Mouse (Mus musculus) liver, postnatal 0 days (tissue): Measurements from ENCODE around the gene Ccr8. TPM values are rescaled to one million over a fixed set of nuclear protein-coding genes. Genes with fewer than 3 reads are reported as not detected.

Experiments
- ATAC-seq: fragments of 200-750 bp; cut with Nextera tagmentation; 2 replicates; pipeline ENCODE4 v1.8.0; 2017; ENCODE audit warnings: mild to moderate bottlenecking, moderate library complexity
- DNase-seq: peaks from one replicate; pipeline ENCODE4 v3.0.0-alpha.2; 2016
- H3K27ac ChIP-seq: fragments of 300-500 bp; sonication (generic); 2 replicates; pipeline ENCODE4 v1.5.1; 2014; ENCODE audit warnings: antibody characterized with exemption, moderate library complexity, mild to moderate bottlenecking, low read depth
- H3K27me3 ChIP-seq: fragments of 300-500 bp; sonication (generic); 2 replicates; pipeline ENCODE4 v1.6.1; 2014; ENCODE audit warnings: low read length, control low read depth, mixed read lengths; ENCODE audit not compliant: insufficient read depth
- H3K36me3 ChIP-seq: fragments of 300-500 bp; sonication (generic); replicated peaks from 2 replicates; pipeline ENCODE4 v1.6.1; 2014; ENCODE audit warnings: mild to moderate bottlenecking, control low read depth, low read length, moderate library complexity, mixed read lengths; ENCODE audit not compliant: insufficient read depth
- H3K4me1 ChIP-seq: fragments of 300-500 bp; sonication (generic); 2 replicates; pipeline ENCODE4 v1.6.1; 2014; ENCODE audit warnings: antibody characterized with exemption, mild to moderate bottlenecking, control low read depth; ENCODE audit not compliant: insufficient read depth
- H3K4me2 ChIP-seq: fragments of 300-500 bp; sonication (generic); 2 replicates; pipeline ENCODE4 v1.6.1; 2014; ENCODE audit warnings: low read depth, mild to moderate bottlenecking, low read length, moderate library complexity, mixed read lengths
- H3K4me3 ChIP-seq: fragments of 300-500 bp; sonication (generic); 2 replicates; pipeline ENCODE4 v1.5.1; 2014; ENCODE audit warnings: low read depth, low read length
- H3K9ac ChIP-seq: fragments of 300-500 bp; sonication (generic); replicated peaks from 2 replicates; pipeline ENCODE4 v1.6.1; 2014; ENCODE audit warnings: mild to moderate bottlenecking, moderate library complexity
- H3K9me3 ChIP-seq: fragments of 300-500 bp; sonication (generic); 2 replicates; pipeline ENCODE4 v1.6.1; 2016; ENCODE audit warnings: mild to moderate bottlenecking, control low read depth, low read length, mixed read lengths
- CTCF ChIP-seq: sonication (generic); IDR thresholded peaks from 2 replicates; pipeline ENCODE4 v1.5.1; 2016; ENCODE audit warnings: antibody characterized with exemption, low read depth
- EP300 ChIP-seq: IDR thresholded peaks from 2 replicates; pipeline ENCODE4 v1.6.1; 2016; ENCODE audit warnings: antibody characterized with exemption, low read depth, mild to moderate bottlenecking
- WGBS: fragments of 180-500 bp; shearing (Covaris S2); extraction: QIAGEN DNeasy Blood & Tissue Kit; methylation state at CpG from one replicate; pipeline ENCODE4 v1.1.7; 2014; ENCODE audit not compliant: insufficient replicate concordance; 5-methylcytosine and 5-hydroxymethylcytosine counted together
- polyA plus RNA-seq: library from polyadenylated mRNA; unstranded; fragments of >200 nt; fragmentation: Nextera tagmentation; extraction: Ambion mirVana; gene quantifications from 2 replicates; pipeline ENCODE4 v1.2.1, GENCODE M21; 2015

The Ccr8 gene
- not detected in 2 replicates for polyA plus RNA-seq

DNA sequence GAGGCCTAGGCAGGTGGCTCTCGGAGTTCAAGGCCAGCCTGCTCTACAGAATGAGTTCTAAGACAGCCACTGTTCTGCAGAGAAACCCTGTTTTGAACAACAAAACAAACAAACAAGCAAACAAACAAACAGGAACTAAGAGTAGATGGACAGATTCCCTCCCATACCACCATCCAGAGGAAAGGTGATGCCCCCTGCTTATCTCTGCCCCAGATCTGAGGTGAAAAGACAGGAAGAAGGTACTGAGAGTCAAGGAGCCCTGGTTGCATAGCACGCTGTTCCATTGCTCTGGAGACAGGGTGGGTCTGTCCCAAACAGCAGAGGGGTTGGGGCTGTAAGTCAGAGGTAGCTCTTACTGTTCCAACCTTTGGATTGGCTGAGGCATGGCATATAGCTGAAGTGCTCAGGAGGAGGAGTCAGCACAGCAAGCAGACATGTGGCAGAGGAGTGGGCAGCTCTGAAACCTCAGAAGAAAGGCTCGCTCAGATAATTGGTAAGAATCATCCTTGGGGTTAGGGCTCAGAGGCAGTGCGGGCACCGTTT, at the start of gene Ccr8:
TSS of gene Ccr8 (plus strand) at position 419 of the 543 bp plus-strand sequence.
- H3K9me3 ChIP-seq = no peaks in the 10 kb centered on the region
- no peak within 1 kb of the TSS for H3K27ac ChIP-seq
- H3K4me3 ChIP-seq = no peak within 1 kb of the TSS
- WGBS = 72% methylated on average over 5 of the region's 5 CpGs
- no peaks in the 10 kb centered on the region for H3K27me3 ChIP-seq
- no peak within 1 kb of the TSS for H3K9ac ChIP-seq
- H3K4me1 ChIP-seq = no peaks in the 10 kb centered on the region
- no peak for DNase-seq
- no peak for ATAC-seq
- no peak within 1 kb of the TSS for H3K4me2 ChIP-seq
- no peaks in the 10 kb centered on the region for H3K36me3 ChIP-seq
- TF ChIP-seq EP300 (no peak), CTCF (no peak)

- 48% methylated on average over 7 of the region's 7 CpGs for WGBS
- H3K4me3 ChIP-seq = no peak overlapping the region
- H3K27ac ChIP-seq = no peak overlapping the region
- H3K4me2 ChIP-seq = no peak overlapping the region
- no peaks in the 10 kb centered on the region for H3K36me3 ChIP-seq
- DNase-seq (no peak), ATAC-seq (0 out of 2 replicates have a peak, but pooled peaks have one; percentile 12)
- no peak overlapping the region for H3K9ac ChIP-seq
- H3K27me3 ChIP-seq = no peaks in the 10 kb centered on the region
- peaks cover 14% of the 10 kb centered on the region for H3K4me1 ChIP-seq
- TF ChIP-seq CTCF (no peak), EP300 (no peak)
- H3K9me3 ChIP-seq = no peaks in the 10 kb centered on the region
Observed at GRCm38 (mm10) chr9:120043115-120043514, 48.8 kb upstream of the Ccr8 start.

DNA sequence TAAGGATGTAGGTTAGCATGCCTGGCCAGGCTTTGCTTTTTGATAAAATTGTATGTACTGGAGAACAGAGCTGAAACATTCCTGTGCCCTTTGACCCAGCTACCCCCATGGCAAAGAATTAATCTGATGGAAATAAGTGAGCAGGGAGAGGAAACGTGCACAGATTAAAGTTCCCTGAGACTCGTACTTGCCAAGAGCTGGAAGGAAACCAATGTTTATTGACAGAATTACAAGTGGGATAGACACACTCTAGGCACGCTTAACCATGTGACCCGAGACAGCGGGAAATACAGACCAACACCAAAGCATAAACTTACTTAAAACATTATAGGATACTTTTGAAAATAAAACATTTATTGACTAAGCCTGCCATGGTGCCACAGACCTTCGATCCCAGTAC, 43.4 kb upstream of the Ccr8 start:
- Histone ChIP-seq H3K4me2 (no peak overlapping the region), H3K4me3 (no peak overlapping the region), H3K36me3 (no peaks in the 10 kb centered on the region; the same call in 1 of the 2 replicates), H3K9me3 (no peaks in the 10 kb centered on the region), H3K9ac (no peak overlapping the region), H3K27me3 (no peaks in the 10 kb centered on the region), H3K27ac (no peak overlapping the region), H3K4me1 (peaks cover 11% of the 10 kb centered on the region)
- TF ChIP-seq EP300 (no peak), CTCF (no peak)
- WGBS = 67% methylated on average over 6 of the region's 6 CpGs
- DNase-seq (no peak), ATAC-seq (no peak)

DNA sequence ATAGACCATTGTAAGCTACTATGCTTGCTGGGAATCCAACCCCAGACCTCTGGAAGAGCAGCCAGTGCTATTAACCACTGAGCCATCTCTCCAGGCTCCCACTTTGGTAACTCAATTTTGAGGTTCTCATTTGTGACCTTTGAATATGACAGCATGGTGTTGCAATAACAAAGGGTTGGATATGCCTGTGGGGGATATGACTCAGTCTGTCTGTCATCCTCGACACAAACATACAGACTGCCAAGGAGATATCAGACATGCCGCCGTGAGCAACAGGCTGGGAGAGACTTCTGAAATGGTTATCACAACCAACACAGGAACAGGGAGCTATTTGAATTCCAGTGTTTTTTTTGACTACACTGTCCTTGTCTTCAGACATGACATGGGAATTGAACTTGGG, 42.5 kb upstream of the Ccr8 start:
- DNase-seq = no peak

GRCm38 (mm10) chr9:120054545-120055277, 37.2 kb upstream of the Ccr8 start:
- WGBS = 23% methylated on average over 8 of the region's 8 CpGs
- H3K9ac ChIP-seq = no peak overlapping the region
- no peaks in the 10 kb centered on the region for H3K9me3 ChIP-seq
- H3K4me3 ChIP-seq = no peak overlapping the region
- TF ChIP-seq CTCF = no peak
- no peak for TF ChIP-seq EP300
- no peaks in the 10 kb centered on the region; the same call in 1 of the 2 replicates for H3K36me3 ChIP-seq
- peak; percentile 38 for DNase-seq
- ATAC-seq = peak; percentile 36; the same call in 1 of the 2 replicates
- H3K27me3 ChIP-seq = no peaks in the 10 kb centered on the region
- peak overlapping the region; percentile 55; the same call in 1 of the 2 replicates for H3K27ac ChIP-seq
- H3K4me2 ChIP-seq = 0 out of 2 replicates have a peak overlapping the region, but pooled peaks have one; percentile 24
- peaks cover 5% of the 10 kb centered on the region; the same call in 1 of the 2 replicates for H3K4me1 ChIP-seq

More for the DNA sequence above, 42.5 kb upstream of the Ccr8 start:
- WGBS = 26% methylated on average over 3 of the region's 3 CpGs
- H3K36me3 ChIP-seq = no peaks in the 10 kb centered on the region; the same call in 1 of the 2 replicates
- TF ChIP-seq EP300 (no peak), CTCF (no peak)
- no peak overlapping the region for H3K9ac ChIP-seq
- no peak overlapping the region for H3K4me3 ChIP-seq
- H3K4me1 ChIP-seq = peaks cover 11% of the 10 kb centered on the region
- ATAC-seq = peak; percentile 70; the same call in 1 of the 2 replicates
- no peak overlapping the region for H3K4me2 ChIP-seq
- no peaks in the 10 kb centered on the region for H3K9me3 ChIP-seq
- no peaks in the 10 kb centered on the region for H3K27me3 ChIP-seq
- H3K27ac ChIP-seq = no peak overlapping the region

DNA sequence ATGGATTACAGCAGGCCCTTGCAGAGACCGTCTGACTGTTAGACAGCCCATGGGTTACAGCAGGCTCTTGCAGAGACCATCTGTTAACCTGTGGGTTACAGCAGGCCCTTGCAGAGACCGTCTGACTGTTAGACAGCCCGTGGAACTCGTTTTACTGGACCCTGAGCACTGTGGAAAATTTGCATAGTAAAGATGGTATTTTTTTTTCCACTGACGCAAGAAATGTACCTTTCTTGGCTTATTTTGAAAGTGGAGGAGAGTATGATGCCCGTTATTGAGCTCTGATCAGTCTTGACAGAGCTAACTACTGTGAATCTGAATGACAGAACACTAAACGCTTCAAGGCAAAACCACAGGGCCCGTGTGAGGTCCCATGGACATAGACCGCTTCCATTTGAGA, 35.7 kb upstream of the Ccr8 start:
- Histone ChIP-seq H3K4me1 (peaks cover 5% of the 10 kb centered on the region; the same call in 1 of the 2 replicates), H3K4me2 (no peak overlapping the region), H3K27ac (no peak overlapping the region), H3K9ac (no peak overlapping the region), H3K4me3 (no peak overlapping the region), H3K27me3 (no peaks in the 10 kb centered on the region), H3K36me3 (no peaks in the 10 kb centered on the region; the same call in 1 of the 2 replicates), H3K9me3 (no peaks in the 10 kb centered on the region)
- no peak for TF ChIP-seq CTCF
- no peak for TF ChIP-seq EP300
- no peak for ATAC-seq
- DNase-seq = no peak
- 65% methylated on average over 9 of the region's 9 CpGs for WGBS
